Mouse (Mus musculus): ENCODE data around the gene Tecpr1. TPM values are rescaled to one million over a fixed set of nuclear protein-coding genes. Genes with fewer than 3 reads are reported as not detected.

The Tecpr1 gene
- total RNA-seq, 2 experiments from 2014 or later: 31.2 to 32.4 TPM

DNA sequence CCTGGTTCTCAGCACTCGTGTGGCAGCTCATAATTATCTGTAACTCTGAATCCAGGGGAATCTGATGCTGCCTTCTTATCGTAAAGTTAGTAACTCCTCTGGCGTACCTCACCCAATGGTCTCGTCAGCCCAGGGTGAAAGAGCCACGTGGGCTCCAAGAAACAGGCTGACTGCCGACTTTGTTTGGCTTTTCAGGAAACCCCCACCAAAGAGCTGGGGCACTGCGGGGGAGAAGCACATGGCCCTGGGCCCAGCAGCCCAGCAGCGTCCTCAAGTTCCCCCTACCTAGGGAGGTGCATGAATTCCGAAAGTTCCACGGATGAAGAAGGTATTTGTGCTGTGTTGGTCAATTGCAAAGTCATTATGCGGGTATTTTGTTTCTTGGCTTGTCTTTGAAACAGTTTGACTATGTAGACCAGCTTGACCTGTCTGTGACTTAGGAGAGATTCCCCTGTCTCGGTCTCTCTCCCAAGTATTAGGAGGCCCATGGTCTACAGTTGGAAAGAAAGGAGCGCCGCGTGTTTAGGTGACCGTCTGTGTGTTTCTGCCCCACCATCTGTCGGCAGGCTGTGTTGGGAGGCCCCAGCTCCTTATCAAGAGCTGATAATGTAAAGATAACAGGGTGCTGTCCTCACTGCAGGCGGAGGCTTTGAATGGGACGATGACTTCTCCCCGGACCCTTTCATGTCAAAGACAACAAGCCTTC lies 40.7 kb downstream of the Tecpr1 start:
- intact Hi-C loops (cut with DNase I): no loop called here
- no peak for DNase-seq

- intact Hi-C loops (cut with DNase I): no loop called here
- DNase-seq: no peak
Measured at GRCm38 (mm10) chr5:144181249-144181648, 42.2 kb downstream of the Tecpr1 start.

GRCm38 (mm10) chr5:144178216-144178615 lies 45.2 kb downstream of the Tecpr1 start:
- DNase-seq: no peak
- intact Hi-C loops (cut with DNase I): no loop called here

DNA sequence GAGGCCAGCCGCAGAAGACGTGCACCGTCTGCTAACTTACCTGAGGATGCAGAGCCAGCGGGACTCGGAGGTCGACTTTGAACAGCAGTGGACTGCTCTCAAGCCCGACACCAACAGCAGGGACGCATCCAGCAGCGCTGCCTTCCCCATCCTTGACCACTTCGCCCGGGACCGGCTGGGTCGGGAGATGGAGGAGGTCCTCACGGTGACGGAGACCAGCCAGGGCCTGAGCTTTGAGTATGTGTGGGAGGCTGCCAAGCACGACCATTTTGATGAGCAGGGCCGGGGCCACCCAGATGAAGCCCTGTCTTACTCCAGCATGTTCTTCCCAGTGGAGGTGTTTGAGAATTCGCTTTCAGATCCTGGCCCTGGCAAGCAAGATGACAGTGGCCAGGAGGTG lies 49.8 kb downstream of the Tecpr1 start:
- intact Hi-C loops (cut with DNase I): no loop called here
- DNase-seq: no peak

DNA sequence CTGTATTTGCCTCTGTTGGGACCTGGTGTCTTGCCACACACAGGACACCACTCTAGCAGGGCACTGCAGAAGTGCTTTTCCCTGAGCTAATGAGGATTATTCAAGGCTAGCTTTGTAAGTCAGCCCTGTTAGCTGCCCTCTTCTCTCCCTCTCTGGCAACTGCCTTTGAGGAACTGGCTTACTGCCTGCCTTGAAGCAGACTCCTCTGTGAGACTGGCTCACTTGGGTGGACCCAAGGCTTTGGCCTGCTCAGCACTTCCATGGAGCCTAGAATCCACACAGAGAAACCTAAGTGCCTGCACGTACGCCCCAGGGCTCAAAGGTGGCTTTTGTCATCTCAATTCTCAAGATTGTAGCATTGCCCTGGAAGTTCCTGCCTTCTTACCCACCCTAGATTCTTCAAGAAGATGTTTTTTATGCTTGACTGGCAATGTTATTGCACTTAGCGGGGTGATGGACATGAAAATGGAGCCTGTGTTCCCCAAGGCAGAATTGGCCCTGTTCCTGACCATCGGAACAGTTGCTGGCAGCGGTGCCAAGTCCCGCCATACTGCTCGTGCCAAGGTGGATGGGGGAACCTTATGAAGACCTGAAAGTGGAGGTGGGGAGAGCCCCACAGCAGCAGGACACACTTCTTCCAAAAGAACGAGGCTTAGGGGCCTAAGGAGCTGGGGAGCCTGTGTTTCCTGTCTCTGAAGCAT lies 54.0 kb downstream of the Tecpr1 start:
- DNase-seq: no peak
- intact Hi-C loops (cut with DNase I): no loop called here

GRCm38 (mm10) chr5:144165756-144166155 lies 57.7 kb downstream of the Tecpr1 start:
- no peak for DNase-seq
- intact Hi-C loops (cut with DNase I): no loop called here

GRCm38 (mm10) chr5:144162813-144163517 lies 60.5 kb downstream of the Tecpr1 start:
- intact Hi-C loops (cut with DNase I): no loop called here
- no peak for DNase-seq

GRCm38 (mm10) chr5:144162080-144162812 lies 61.2 kb downstream of the Tecpr1 start:
- intact Hi-C loops (cut with DNase I): no loop called here
- no peak for DNase-seq

GRCm38 (mm10) chr5:144159137-144159536 lies 64.3 kb downstream of the Tecpr1 start:
- no peak for DNase-seq
- intact Hi-C loops (cut with DNase I): no loop called here

- intact Hi-C loops (cut with DNase I): no loop called here
Measured at GRCm38 (mm10) chr5:144158604-144159003, 64.8 kb downstream of the Tecpr1 start.

DNA sequence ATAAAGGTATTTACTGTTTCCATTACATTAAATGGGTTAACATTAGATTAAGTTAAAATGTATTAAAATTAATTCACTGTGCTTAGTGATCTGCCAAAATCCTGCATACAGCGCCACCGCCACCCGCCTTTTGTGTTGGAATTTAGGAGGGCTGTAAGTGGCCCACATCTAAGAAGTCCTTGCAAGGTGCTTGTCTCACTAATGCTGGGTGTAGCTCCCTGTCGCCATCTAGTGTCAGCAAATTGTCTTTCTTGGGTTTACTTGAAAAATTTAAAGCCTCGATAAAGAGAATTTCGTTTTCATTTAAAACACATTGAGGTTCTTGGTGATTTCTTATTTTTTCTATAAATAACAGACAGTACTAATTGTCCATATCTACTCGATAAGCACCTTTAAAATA lies 68.9 kb downstream of the Tecpr1 start:
- DNase-seq: peak; percentile 69 to 85
- intact Hi-C loops (cut with DNase I): loop anchor here (1.0 kb wide), 1 partner anchor 114 kb away; no protein-coding TSS in a partner anchor

More at GRCm38 (mm10) chr5:144158604-144159003, 64.8 kb downstream of the Tecpr1 start:
- peak; percentile 77 to 78 for DNase-seq

DNA sequence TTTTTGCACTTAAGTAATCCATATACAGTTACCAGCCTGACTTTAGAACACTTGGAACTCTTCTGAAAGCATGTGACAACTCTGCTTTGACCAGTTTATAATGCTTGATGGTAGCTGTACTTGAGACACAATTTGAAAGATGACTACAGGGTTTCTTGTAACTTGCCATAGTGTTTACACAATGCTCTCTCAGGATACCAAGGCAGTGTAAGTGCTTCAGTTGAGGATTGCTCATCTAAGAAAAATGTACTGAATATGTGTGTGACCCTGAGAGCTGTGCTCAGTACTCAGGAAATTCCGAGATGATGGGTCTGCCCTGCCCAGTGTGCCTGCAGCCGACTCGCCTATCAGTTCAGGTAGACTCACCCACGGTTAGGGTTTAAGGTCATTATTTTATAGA lies 72.1 kb downstream of the Tecpr1 start:
- intact Hi-C loops (cut with DNase I): no loop called here
- DNase-seq: no peak

GRCm38 (mm10) chr5:144149530-144149929 lies 73.9 kb downstream of the Tecpr1 start:
- intact Hi-C loops (cut with DNase I): no loop called here
- DNase-seq: no peak

DNA sequence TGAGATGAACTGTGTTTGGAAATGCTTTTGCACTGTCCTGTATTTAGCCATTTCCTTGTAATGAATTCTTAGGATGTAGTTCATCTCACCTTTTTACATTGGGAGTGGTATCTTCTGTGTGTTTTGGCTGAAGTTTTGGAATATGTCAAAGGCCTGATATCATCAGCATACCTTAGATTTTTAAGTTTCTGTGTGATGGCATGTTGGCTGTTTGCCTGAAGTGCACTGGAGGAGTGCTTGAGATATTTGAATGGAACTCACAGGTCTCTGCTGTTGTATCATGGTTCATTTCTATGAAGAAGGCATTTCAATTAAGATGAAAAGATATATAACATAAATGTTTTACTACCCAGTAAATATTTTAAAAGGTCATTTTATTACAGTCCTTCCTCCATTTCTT lies 76.5 kb downstream of the Tecpr1 start:
- no peak for DNase-seq
- intact Hi-C loops (cut with DNase I): no loop called here

Other genes starting within 250 kb of the Tecpr1 start
- gene Ccz1, start 208.7 kb downstream of the Tecpr1 start, total RNA-seq (2021): 10 to 100 TPM; 36.0 to 39.6 TPM
- gene Ocm, start 196.9 kb downstream of the Tecpr1 start, total RNA-seq (2021): not detected
- 10 to 100 TPM; 19.9 to 22.6 TPM for gene Lmtk2, start 123.2 kb downstream of the Tecpr1 start, total RNA-seq (2021)
- not detected for gene Bhlha15, start 33.3 kb downstream of the Tecpr1 start, total RNA-seq (2021)
- gene Bri3, start 20.8 kb upstream of the Tecpr1 start, total RNA-seq (2021): 100 to 1,000 TPM; 165 to 171 TPM
- 10 to 100 TPM; 11.3 to 11.5 TPM for gene Baiap2l1, start 134.5 kb upstream of the Tecpr1 start, total RNA-seq (2021)